Mouse (Mus musculus) inflammation-experienced regulatory T-cells, adult 6 months (primary cell): Measurements from ENCODE around the gene Spata5. TPM values are rescaled to one million over a fixed set of nuclear protein-coding genes. Genes with fewer than 3 reads are reported as not detected.

Experiments
- ATAC-seq: one replicate; pipeline ENCODE4 v1.8.0; 2017
- polyA plus RNA-seq, 3 experiments: library from polyadenylated mRNA; unstranded; fragments of 100-300 nt; shearing (Covaris generic); gene quantifications; one replicate each; pipeline ENCODE4 v1.2.1; 2017

The Spata5 gene
- polyA plus RNA-seq, 3 experiments from 2014 or later = 21.3 to 27.3 (median 26.5) TPM

DNA sequence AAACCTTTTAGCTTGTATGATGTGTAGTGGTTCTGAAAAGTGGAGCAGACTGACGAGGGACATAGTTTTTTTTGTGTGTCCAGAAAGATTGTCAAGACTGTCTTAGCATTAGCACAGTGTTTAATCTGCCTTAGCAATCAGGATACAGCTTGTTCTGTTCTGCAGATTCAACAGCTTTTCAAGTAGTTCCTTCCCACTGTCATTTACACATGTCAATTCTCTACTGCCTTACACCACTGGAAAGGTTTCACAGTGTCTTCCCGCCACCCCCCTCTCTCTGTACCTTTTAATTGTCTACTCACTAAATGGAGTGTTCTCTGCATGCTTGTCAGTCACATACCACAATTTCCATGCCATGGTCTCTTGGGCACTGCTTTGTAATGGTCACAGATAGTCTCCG is 1.5 kb downstream of the Spata5 start:
- no peak for ATAC-seq

DNA sequence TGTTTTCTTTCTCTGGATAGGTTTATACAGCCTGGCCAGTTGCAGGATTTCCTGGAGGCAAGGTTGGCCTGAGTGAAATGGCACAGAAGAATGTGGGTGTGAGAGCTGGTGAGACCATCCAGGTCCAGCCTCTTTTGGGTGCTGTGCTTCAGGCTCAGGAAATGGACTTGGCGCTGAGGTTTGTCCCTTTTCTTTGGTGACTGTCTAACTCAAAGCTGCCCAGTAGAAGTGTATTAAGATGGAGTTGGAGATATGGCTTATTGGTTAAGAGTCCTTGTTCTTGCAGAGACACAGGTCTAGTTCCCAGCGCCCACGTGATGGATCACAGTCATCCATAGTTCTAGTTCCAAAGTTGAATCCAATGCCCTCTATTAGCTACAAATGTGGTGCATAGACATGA is 6.4 kb downstream of the Spata5 start:
- ATAC-seq = no peak

DNA sequence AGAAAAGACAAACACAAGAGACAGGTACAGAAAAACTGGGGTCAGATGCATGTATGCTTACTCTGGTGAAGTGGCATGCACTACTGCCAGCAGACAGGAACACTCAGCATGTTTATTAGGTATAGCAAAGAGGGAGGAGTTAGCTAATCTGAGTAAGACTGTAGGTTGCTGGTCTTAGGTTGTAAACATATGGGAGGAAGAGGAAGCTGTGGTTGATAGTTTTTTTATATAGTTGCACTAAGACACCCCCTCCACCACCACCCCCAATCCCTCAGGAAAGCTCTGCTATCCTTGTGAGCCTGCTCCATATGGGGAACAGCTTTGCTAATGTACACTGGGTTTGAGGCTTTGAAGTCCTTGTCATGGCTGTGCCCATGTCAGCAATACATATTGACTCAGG is 10.7 kb downstream of the Spata5 start:
- peak; percentile 52 for ATAC-seq

DNA sequence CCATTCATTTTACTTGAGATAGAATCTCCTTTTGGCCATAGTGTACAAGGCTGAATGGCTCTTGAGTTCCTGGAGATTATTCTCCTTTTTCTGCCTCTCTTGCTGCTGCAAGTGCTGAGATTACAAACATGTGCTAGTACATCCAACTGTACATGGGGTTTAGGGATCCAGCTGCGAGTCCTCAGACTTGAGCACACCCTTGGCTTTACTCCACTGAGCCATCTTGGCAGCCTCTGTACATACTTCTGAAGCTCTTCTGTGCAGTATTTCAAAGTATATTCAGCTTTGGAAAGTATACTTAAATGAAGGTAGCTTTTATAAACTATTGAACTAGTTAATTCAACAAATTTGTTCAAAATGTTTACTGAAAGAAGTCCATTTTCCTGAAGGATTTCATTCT is 20.1 kb downstream of the Spata5 start:
- no peak for ATAC-seq

DNA sequence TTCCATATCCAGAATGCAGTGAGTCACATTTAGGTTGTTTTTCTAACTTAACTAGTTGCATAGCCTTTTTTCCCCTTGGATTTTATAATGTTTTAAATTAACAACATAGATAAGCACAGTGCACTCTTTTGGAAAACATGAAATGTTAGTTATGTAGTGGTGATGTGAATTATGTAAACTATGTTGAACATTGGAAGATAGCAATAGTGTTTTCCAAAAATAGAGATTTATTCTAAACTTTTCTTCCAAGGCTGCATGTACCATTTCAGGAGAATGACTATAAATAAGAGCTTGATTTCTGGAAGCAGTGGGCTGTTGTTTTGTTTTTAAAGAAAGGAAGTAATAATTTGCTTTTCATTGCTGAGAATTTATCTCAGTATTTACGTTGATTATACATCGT is 23.7 kb downstream of the Spata5 start:
- ATAC-seq = no peak

DNA sequence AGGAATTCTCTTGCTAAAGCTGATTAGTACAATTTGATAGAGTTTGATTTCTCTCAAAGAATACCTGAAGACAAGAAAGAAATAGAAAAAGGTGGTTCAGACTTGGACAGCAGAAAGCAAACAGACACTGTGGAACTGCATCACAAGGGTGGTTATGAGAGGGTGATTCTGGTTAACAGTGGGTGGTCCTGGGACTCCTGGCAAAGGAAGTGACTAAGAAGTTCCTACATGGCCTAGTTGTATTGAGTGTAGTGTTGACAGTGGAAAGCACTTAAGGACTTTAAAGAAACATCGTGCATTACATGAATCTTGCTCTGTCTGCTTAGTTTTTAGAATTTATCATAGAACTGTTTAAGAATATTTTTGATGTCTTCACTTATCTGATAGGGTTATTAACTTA is 36.3 kb downstream of the Spata5 start:
- ATAC-seq = peak; percentile 38

DNA sequence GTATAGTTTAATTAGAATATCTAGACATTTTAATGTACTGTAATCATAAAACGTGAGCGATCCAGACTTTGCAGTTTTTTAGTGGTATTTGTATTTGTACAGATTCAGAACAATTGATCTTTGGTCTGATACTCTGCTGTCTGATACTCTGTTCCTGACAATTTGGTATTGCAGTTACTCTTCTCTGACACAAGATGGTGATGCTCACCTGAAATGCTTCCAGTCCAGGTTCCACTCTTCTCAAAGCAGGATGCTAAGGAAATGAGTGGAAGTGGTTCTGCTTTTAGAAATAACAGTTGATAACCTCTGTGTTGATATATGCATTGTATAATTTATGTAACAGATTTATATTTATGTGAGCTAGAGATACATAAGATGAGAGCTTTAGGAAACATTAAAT is 48.5 kb downstream of the Spata5 start:
- peak; percentile 61 for ATAC-seq

DNA sequence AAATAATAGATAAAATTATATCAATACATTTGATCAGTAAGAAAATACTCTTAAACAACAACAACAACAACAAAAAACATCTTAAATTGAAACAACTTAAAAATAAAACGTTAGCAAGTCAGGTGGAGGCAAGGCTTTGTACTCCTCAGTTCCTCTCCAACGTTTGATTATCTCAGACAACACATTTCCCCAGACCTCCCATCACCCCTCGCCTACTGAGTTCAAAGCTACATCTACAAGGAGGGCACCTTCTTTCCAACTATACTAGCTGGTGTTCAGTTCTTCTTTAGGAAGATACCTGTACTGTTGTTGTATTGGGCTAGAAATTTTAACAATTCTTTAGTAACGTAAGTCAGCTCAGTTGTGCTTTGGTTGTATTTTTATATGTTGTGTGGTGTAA is 49.7 kb downstream of the Spata5 start:
- ATAC-seq = no peak

DNA sequence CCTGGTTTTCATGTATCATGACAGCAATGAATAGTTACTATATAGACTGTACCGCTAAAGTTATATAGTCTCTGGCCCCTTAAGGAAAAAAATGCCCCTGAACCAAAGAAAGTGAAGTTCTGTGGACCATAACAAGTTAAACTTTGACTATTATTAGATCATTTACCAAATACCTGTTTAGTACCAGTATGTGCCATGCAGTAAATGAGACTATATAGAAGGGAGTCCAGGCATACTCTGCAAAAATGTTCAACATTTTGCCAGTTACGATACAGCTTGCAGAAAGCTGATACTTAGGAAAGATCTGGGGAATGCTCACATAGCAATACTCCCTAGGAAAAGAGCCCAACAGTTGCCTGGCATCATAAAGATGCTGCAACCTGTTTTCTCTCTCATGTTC is 51.2 kb downstream of the Spata5 start:
- ATAC-seq = no peak

GRCm38 (mm10) chr3:37472461-37472860 is 52.8 kb downstream of the Spata5 start:
- no peak for ATAC-seq

GRCm38 (mm10) chr3:37476485-37476884 is 56.8 kb downstream of the Spata5 start:
- peak; percentile 69 for ATAC-seq

- ATAC-seq = peak; percentile 39
Measured at GRCm38 (mm10) chr3:37477438-37478188, 57.9 kb downstream of the Spata5 start.

GRCm38 (mm10) chr3:37479771-37480170 is 60.1 kb downstream of the Spata5 start:
- no peak for ATAC-seq

DNA sequence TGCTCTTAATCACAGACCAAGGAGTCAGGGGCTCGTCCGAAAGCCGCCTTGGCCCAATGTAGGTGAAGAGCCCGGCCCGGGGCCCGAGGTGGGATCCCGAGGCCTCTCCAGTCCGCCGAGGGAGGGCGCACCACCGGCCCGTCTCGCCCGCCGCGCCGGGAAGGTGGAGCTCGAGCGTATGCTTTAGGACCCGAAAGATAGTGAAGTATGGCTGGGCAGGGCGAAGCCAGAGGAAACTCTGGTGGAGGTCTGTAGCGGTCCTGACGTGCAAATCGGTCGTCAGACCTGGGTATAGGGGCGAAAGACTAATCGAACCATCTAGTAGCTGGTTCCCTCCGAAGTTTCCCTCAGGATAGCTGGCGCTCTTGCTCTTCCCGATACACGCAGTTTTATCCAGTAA is 61.6 kb downstream of the Spata5 start:
- no peak for ATAC-seq

GRCm38 (mm10) chr3:37482720-37483119 is 63.0 kb downstream of the Spata5 start:
- ATAC-seq = no peak

GRCm38 (mm10) chr3:37483709-37484265 is 64.1 kb downstream of the Spata5 start:
- ATAC-seq = peak; percentile 90

DNA sequence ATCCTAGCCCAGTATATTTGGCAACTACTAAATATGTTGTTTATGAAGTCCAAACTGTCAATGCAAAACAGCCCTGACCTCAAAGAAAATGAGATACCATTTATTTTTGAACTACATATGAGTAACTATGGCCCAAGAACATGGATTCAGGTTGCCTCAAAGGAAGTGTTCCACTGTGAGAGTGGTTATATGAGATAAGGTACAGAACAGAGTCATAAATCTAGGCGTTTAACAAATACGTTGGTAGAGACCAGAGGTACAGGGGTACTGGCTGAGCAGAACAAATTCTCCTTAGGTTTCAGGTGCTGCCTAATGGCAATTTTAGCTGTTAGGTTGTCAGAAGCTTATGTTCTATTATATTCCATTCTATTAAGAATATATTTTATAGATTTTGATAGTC is 67.9 kb downstream of the Spata5 start:
- no peak for ATAC-seq

GRCm38 (mm10) chr3:37488173-37488572 is 68.5 kb downstream of the Spata5 start:
- ATAC-seq = no peak

- no peak for ATAC-seq
Measured at GRCm38 (mm10) chr3:37490025-37490424, 70.3 kb downstream of the Spata5 start.

DNA sequence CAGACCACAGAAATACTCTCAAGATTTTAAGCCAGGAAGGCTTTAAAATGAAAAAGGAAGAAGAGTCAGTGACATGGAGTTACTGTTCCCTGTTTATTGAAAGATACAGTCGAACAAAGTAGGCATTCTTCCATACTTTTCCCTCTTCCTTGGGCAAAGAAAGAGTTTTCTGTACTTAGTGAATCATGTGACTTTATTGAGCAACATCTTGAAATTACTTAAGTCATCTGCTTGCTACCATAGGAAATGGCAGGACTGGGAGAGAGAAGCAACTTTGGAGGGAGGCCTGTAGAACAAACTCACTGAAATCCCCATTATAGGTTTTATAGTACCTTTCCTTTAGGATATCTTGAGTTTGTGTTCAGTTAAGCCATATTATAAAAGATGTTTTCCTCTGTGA is 81.2 kb downstream of the Spata5 start:
- ATAC-seq = no peak

- no peak for ATAC-seq
Measured at GRCm38 (mm10) chr3:37502552-37502951, 82.9 kb downstream of the Spata5 start.

- ATAC-seq = no peak
Measured at GRCm38 (mm10) chr3:37503846-37504245, 84.2 kb downstream of the Spata5 start.

- ATAC-seq = no peak
Measured at GRCm38 (mm10) chr3:37510055-37511032, 90.6 kb downstream of the Spata5 start.
